ENCODE assay signal across 9 mouse cellular contexts in the genomic region with DNA sequence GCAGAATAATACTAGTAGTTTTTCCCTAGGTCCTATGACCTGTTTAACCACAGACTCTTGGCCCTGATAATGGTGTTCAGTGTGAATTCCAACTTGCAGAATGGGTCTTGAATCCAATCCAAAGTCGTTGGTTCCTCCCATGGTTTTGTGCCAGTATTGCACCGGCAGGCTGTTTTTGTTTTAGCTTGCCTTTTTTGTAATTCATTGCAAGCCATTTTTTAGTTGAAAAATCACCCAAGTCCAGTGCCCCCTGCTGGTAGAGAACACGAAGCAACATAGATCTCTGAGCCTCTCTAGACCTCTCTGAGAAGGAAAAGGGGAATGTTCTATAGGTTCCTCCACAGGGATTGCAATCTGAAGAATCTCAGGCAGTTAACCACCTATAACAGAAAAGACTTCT. TPM values are rescaled to one million over a fixed set of nuclear protein-coding genes. Genes with fewer than 3 reads are reported as not detected.
DNase-seq lines count a peak whose midpoint lies in the region; ATAC-seq lines count a peak whose summit lies in the region.
"Had no signal": no experiment of that assay in that cellular context is flagged by ENCODE, and none has a peak within 500 bp of the region (broad histone marks: within the 10 kb centered on the region; RNA-seq: fewer than 3 reads in every experiment).

No protein-coding gene starts in this region.

- H3K36me3 ChIP-seq in intestine, embryonic 15.5 days = no peaks in the 10 kb centered on the region
- H3K36me3 ChIP-seq: limb, embryonic 13.5 days had no signal

- no peak overlapping the region for H3K4me2 ChIP-seq in intestine, embryonic 15.5 days (replicated peaks)
- H3K4me2 ChIP-seq: limb, embryonic 13.5 days had no signal

- WGBS in intestine, embryonic 15.5 days = 42% methylated on average over 3 of the region's 3 CpGs

- peak; percentile 28 for DNase-seq in kidney, adult 18-20 months
- DNase-seq in kidney, adult 11 months = no peak
- peak; percentile 59 to 66 for DNase-seq in B cell, adult 2 months
- DNase-seq in MEL-GATA-1-ER (ENCODE audit: extremely low read depth, low read depth) = peak; percentile 12
- DNase-seq in kidney, postnatal 4 days = peak; percentile 37 to 54
- DNase-seq in right cerebral cortex, adult 18-20 months = no peak
- DNase-seq in layer of hippocampus, postnatal 36 days = no peak

- no peaks in the 10 kb centered on the region; the same call in 1 of the 2 replicates for H3K4me1 ChIP-seq in intestine, embryonic 15.5 days (replicated peaks)
- H3K4me1 ChIP-seq: limb, embryonic 13.5 days had no signal

- no peaks in the 10 kb centered on the region for H3K9me3 ChIP-seq in intestine, embryonic 15.5 days
- H3K9me3 ChIP-seq: limb, embryonic 13.5 days had no signal

- H3K4me3 ChIP-seq in intestine, embryonic 15.5 days (replicated peaks) = no peak overlapping the region
- H3K4me3 ChIP-seq: limb, embryonic 13.5 days had no signal

- no peak for ATAC-seq in intestine, embryonic 15.5 days

- H3K27ac ChIP-seq in intestine, embryonic 15.5 days = no peak overlapping the region
- H3K27ac ChIP-seq: limb, embryonic 13.5 days had no signal

- no peak overlapping the region for H3K9ac ChIP-seq in intestine, embryonic 15.5 days
- H3K9ac ChIP-seq: limb, embryonic 13.5 days had no signal

- no peaks in the 10 kb centered on the region for H3K27me3 ChIP-seq in intestine, embryonic 15.5 days (replicated peaks)
- H3K27me3 ChIP-seq: limb, embryonic 13.5 days had no signal

RNA-seq across cellular contexts. Expression of gene 1600015I10Rik, which starts 17.7 kb away (rescaled TPM):
- not detected for total RNA-seq in layer of hippocampus, postnatal 36 days (2021)
- not detected in 2 replicates for polyA plus RNA-seq in intestine, embryonic 15.5 days (2015; fragmentation: Nextera tagmentation; extraction: Ambion mirVana)
- polyA plus RNA-seq: limb, embryonic 13.5 days had no signal

RNA-seq across cellular contexts. Expression of gene Aoc1, which starts 39.3 kb away (rescaled TPM):
- not detected for total RNA-seq in layer of hippocampus, postnatal 36 days (2021)
- 21.4 and 28.0 TPM in 2 replicates for polyA plus RNA-seq in intestine, embryonic 15.5 days (2015; fragmentation: Nextera tagmentation; extraction: Ambion mirVana)
- polyA plus RNA-seq: limb, embryonic 13.5 days had no signal

Comparison
In these comparisons a context has a peak if more than half of its experiments do, and no peak if none do; other contexts are left out.
1. DNase-seq: peak in kidney, adult 18-20 months (single experiment), B cell, adult 2 months (2 of 2), MEL-GATA-1-ER (single experiment) and kidney, postnatal 4 days (2 of 2); none in kidney, adult 11 months (single experiment), right cerebral cortex, adult 18-20 months (single experiment) and layer of hippocampus, postnatal 36 days (0 of 2).